Mouse (Mus musculus) heart, postnatal 0 days (tissue): ENCODE measurements around the gene Col11a1.

ENCODE experiments used
- CTCF ChIP-seq: IDR thresholded peaks from 2 replicates; pipeline ENCODE4 v1.5.1; 2016; ENCODE audit warnings: antibody characterized with exemption, control low read depth, low read depth
- EP300 ChIP-seq: IDR thresholded peaks from 2 replicates; pipeline ENCODE4 v1.6.1; 2016; ENCODE audit warnings: antibody characterized with exemption, low read depth

DNA sequence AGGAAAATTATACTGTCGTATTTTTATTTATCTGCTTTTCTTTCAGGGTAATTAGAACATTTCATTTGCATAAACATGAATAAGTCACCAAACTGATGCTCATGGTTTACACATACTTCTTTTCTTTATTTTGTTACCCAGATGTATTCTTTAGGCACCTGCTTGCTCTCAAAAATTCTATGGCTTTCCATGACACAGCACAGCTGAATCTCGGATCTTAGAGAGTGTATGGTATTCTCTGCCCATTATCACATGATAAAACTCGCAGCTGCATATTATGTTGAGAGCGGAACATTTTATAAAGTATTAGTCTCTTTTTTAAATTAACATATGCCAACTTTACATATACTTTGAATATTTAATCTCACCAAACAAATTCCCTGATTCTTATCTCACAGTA, 181.9 kb downstream of the Col11a1 start:
- no peak for TF ChIP-seq CTCF
- TF ChIP-seq EP300 = no peak
